Mouse (Mus musculus): ENCODE data around the gene Slc12a8.

The Slc12a8 gene

DNA sequence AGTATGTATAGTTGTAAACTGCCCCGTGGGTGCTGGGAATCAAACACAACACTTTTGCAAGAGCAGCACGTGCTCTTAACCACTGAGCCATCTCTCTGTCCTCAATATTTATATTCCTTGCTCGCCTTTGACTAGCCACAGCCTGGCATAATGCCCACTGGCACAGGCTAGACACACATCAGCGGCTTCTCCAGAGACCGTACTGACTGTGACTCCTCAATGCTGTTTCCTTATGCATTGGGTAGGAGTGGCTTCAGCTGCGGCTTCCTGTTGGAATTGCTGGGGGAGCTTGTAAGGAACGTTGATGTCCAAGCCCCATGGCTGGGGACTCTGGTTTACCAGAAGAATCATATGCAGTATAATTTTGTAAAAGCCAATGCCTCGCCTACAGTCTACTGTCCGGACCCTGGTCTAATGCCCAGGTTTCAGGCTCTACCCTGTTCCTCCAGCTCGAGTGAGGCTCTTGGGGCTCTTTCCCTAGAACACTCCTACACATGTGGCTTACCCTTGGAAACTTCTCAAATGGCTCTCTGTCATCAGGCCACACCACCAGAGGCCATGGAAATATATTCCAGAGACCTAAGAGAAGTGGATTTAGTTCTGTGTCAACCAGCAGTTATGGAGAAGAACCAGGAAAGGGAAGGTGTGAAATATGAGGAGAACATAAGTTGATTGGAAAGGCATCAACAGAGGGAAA is 158.2 kb downstream of the Slc12a8 start:
- no peak for DNase-seq (ENCODE audit: low spot score)

- no peak for DNase-seq (ENCODE audit: low spot score)
Observed at GRCm38 (mm10) chr16:33675848-33676184, 158.7 kb downstream of the Slc12a8 start.

- DNase-seq (ENCODE audit: low spot score): no peak
Observed at GRCm38 (mm10) chr16:33676347-33677312, 159.5 kb downstream of the Slc12a8 start.

DNA sequence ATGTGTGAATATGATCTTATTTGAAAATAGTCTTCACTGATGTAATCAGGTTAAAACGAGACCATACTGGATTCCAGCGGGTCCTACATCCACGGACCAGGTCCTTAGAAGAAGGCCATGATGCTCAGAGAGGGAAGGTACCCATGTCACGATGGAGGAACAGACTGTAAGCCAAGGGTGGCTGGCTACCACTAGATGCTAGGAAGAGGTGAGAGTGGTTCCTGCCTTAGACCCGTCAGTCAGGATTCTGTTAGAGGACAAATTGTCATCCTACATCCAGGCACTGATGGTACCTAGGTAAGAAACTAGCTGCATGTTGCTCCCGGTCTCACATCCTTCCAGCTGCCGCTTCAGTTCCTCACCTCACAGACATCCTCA is 160.2 kb downstream of the Slc12a8 start:
- DNase-seq (ENCODE audit: low spot score): no peak

GRCm38 (mm10) chr16:33677901-33678300 is 160.8 kb downstream of the Slc12a8 start:
- DNase-seq (ENCODE audit: low spot score): no peak

DNA sequence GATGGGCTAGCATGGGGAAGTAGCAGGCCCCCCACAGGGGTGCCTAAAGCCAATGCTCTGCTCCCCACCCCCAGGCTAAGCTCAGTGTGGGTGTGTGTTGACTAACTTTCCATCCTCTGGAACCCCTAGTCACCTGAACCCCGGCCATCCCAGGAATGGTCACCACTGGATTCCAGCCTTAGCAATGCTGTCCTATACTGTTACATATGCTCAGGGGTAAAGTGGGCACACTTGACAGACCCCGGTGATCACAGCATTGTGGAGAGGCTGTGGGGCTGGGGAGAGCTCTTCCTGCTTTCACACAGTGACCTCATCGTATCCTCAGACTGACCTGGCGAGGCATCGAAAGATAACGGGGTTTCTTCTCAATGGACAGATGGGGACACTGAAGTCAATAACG is 163.1 kb downstream of the Slc12a8 start:
- no peak for DNase-seq (ENCODE audit: low spot score)

DNA sequence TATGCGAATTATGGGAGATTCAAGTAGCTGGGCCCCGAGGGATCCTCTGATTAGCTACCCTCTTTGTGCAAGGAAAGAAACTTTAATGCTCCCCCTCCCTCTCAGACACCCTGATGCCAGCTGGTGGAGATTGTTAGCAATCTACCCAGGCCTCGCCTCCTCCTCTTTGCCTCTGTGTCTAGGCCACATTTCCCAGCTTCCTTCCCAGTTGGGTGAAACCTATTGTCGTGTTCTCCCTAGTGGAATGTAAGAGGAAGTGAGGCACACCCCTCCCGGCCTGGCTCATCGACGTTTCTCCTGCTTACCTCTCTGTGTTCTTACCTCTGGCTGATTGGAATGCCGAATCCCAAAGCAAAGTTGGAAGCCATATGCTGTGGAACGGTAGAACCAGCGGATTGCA is 163.7 kb downstream of the Slc12a8 start:
- no peak for DNase-seq (ENCODE audit: low spot score)

GRCm38 (mm10) chr16:33681661-33682060 is 164.5 kb downstream of the Slc12a8 start:
- no peak for DNase-seq (ENCODE audit: low spot score)

DNA sequence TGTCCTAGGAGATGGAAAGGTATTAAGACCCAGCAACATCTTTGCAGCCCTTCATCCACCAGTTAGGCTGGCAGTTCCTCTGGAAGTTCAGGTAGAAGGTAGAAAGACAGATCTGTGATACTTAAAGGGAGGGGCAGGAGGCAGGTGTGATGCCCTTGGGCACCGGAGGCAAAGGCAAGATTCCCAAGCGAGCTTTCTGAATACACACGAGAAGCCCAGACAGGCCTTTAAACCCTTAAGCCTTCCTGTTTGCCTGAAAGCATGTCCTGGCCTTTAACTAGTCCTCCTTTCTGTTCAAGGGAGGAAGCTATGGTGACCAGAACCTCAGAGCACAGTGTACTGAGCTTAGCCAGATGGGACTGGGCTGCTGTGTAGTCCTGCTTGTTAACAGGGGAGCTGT is 165.5 kb downstream of the Slc12a8 start:
- DNase-seq (ENCODE audit: low spot score): no peak

- DNase-seq (ENCODE audit: low spot score): no peak
Observed at GRCm38 (mm10) chr16:33683206-33684161, 166.4 kb downstream of the Slc12a8 start.

- peak; percentile 52 for DNase-seq (ENCODE audit: low spot score)
Observed at GRCm38 (mm10) chr16:33684162-33684702, 167.1 kb downstream of the Slc12a8 start, which contains the start of gene Heg1. Gene Heg1 (plus strand): TSS chr16:33684370.

DNA sequence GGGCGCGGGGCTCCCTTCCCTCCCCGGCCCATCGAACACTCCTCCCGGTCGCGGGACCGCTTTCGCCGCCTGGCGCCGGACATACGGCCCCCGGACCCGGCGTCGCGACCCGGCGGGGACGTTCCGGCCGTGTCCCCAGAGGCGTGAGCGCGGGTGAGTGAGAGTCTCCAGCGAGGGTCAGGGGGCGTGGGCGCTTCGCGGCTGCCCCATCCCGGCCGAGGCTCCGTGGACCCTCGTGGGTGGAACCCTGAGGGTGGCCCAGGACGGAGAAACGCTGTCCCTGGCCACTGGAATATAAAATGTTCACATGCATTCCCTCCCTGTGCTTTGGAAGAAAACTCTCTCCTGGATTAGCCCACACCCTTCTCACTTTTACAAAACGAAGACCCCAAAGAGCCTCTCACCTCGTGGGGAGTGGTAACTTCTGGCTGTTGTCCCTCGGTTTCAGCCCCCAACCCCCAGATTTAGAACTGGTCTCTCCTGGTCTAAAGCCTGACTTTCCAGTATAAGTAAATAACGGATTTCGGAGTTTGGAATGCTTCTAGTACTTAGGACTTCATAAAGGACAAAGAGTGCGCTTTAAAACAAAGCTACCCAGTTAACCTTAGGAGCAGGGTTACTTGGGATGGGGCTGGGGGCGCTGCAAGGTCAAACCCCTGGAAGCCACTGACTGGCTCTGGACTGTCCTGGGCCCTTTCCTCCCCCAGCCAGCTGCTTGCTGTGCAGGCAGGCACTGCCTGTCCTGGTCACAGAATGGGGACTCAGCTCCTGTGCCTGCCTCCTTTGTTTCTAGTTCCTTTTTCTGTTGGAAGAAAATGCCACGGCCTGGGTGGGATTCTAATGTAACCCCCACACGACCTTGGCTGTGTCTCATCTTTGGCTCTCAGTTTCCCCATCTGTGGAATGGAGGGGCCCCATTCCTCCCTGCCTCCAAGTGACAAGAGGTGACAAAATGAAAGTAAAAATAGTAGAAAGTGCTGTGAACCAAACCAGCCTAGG is 167.9 kb downstream of the Slc12a8 start:
- no peak for DNase-seq (ENCODE audit: low spot score)

GRCm38 (mm10) chr16:33686056-33686455 is 168.9 kb downstream of the Slc12a8 start:
- no peak for DNase-seq (ENCODE audit: low spot score)

GRCm38 (mm10) chr16:33687724-33688123 is 170.6 kb downstream of the Slc12a8 start:
- DNase-seq (ENCODE audit: low spot score): no peak

DNA sequence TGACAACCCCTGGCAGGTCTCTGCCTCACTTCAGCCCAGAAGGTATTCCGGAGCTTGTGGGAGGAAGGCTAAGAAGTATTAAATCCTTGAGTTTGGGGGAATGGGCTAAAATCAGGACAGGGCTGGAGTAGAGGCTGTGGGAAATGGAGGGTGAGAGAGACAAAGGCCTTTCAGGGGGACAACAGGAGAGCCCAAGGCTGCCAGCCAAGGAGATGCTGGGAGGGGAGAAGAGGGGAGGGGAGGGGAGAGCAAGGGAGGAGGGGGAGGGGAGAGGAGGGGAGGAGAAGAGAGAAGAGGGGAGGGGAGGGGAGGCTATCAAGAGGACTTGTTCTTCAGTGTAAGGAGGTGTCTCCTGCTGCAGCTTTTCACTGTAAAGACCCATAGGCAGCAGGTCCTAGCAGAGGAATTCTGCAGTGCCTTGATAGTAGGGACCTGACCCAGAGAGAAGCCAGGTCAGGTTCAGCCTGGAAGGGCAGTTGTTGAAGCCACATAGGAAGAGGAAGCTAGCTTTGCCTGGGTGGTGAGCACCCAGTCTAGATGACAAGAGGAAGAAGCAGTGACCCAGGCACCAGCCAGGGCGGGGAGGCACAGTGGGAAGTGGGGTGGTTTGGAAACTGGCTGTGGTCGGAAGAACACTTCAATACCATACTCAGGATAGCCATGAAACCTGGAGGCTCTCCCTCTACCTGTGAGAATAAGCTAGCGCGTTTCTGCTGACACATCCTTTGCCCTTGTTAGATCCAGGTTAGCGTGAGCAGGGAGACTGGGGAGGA is 174.0 kb downstream of the Slc12a8 start:
- DNase-seq (ENCODE audit: low spot score): no peak

- no peak for DNase-seq (ENCODE audit: low spot score)
Observed at GRCm38 (mm10) chr16:33693553-33693952, 176.4 kb downstream of the Slc12a8 start.

DNA sequence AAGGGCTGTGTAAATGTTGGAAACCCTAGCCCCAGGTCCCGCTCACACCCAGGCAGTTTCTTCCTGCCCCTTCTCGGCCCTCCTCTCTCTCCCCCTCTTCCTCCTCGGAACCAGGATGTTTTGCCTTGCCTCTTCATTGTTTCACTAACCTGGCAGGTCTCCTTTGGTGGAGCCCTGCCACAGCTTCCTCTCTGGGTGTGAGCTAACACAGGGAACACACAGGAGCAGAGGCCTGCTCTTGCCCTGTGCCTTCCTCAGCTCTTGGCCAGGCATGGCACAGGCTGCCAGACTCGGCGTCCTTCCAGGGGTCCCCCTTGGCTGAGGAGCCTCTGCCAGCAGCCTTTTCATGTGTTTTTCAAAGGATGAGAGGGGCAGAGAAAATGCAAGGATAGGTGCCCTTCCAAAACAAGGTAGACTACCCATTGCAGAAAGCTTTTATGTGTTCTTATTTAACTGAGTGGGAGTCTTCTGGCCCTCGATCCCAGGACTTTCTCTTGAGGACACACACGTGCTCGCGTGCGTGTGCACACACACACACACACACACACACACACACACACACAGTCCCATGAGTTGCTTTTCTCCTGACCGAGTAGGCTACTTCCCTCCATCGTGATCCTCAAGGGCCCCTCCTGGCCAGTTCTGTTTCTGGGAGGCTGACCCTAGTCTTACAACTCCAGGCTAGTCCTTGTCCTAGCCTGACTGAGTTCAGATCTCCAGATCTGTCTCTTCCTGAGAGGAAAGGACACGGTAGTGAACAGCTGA is 179.9 kb downstream of the Slc12a8 start:
- no peak for DNase-seq (ENCODE audit: low spot score)

DNA sequence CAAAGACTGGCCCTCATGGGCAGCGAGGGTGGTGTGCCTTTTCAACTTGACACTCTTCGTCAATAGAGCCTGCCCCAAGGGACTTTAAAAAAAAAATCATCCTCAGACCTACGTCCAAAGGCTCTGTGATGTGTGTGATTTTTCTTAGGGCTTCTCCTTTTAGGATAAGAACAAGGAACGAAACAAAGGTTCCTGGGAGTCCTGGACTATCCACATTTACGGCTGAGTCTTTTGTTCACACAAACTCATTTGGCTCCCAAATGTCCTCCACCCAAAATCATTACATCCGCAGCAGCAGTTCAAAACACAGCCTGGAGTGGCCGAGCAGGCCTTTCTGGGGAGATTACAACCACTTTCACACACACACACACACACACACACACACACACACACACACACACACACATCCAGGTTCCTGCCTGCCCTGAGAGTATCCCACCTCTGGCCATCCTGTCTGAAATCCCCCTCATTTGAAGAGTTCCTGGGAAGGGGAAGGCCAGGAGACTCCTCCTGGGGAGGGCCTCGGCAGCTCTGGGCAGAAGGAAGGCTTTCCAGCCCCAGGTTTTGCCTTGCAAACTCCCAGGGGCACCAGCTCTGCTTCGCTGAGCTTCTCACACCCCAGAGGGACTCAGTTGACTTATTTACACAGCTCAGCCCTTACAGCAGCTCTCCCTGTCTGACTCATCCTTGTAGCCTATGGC is 180.6 kb downstream of the Slc12a8 start:
- DNase-seq (ENCODE audit: low spot score): no peak

Measured in ovary, postnatal 10 days (tissue).